In genomic region chr12:83596191-83596954, GRCm38 (mm10) we compare ENCODE assay signal across 8 mouse cellular contexts. TPM values are rescaled to one million over a fixed set of nuclear protein-coding genes. Genes with fewer than 3 reads are reported as not detected.
A peak's percentile ranks its signal among the peaks of the same experiment; 100 is the strongest.
DNase-seq lines count a peak whose midpoint lies in the region; ATAC-seq and TF ChIP-seq lines count a peak whose summit lies in the region.

No protein-coding gene starts in this region.

- peaks cover 71% of the 10 kb centered on the region for H3K4me1 ChIP-seq in E14TG2a.4 (replicated peaks; ENCODE audit: low read depth, low read length)
- peaks cover 22% of the 10 kb centered on the region for H3K4me1 ChIP-seq in forebrain, embryonic 14.5 days (ENCODE audit: control insufficient read depth, insufficient read depth, low read length)
- 0 out of 2 replicates have a peak, but pooled peaks cover 4% of the 10 kb centered on the region for H3K4me1 ChIP-seq in limb, embryonic 14.5 days (ENCODE audit: control insufficient read depth, insufficient read depth, low read length)
- H3K4me1 ChIP-seq in stomach, postnatal 0 days (replicated peaks; ENCODE audit: control insufficient read depth, insufficient read depth), result no peaks in the 10 kb centered on the region

- TF ChIP-seq EP300 in stomach, postnatal 0 days (optimal IDR thresholded peaks at IDR 0.05), result no peak

- H3K36me3 ChIP-seq in E14TG2a.4 (ENCODE audit: insufficient read depth, low read length), result peaks cover 70% of the 10 kb centered on the region
- H3K36me3 ChIP-seq in forebrain, embryonic 14.5 days (ENCODE audit: control insufficient read depth, insufficient read depth, low read length), result peaks cover 32% of the 10 kb centered on the region
- peaks cover 35% of the 10 kb centered on the region for H3K36me3 ChIP-seq in limb, embryonic 14.5 days (ENCODE audit: control insufficient read depth, insufficient read depth, low read length)
- H3K36me3 ChIP-seq in stomach, postnatal 0 days (ENCODE audit: control insufficient read depth, insufficient read depth, low read length), result 0 out of 2 replicates have a peak, but pooled peaks cover 2% of the 10 kb centered on the region

- peak overlapping the region; percentile 86 for H3K4me2 ChIP-seq in forebrain, embryonic 14.5 days (ENCODE audit: low read length)
- peak overlapping the region; percentile 63 for H3K4me2 ChIP-seq in limb, embryonic 14.5 days (replicated peaks; ENCODE audit: low read depth, low read length, severe bottlenecking)
- H3K4me2 ChIP-seq in stomach, postnatal 0 days (replicated peaks; ENCODE audit: low read depth), result peak overlapping the region; percentile 70

- TF ChIP-seq CTCF in gastrocnemius, adult 2 months (IDR thresholded peaks at IDR 0.05), result no peak
- TF ChIP-seq CTCF in E14TG2a.4 (conservative IDR thresholded peaks at IDR 0.05; ENCODE audit: low read length), result no peak
- no peak for TF ChIP-seq CTCF in stomach, postnatal 0 days (IDR thresholded peaks at IDR 0.05; ENCODE audit: low read depth)

- H3K4me3 ChIP-seq in gastrocnemius, adult 2 months, result peak overlapping the region; percentile 95
- peak overlapping the region; percentile 93 for H3K4me3 ChIP-seq in E14TG2a.4 (replicated peaks; ENCODE audit: low read length)
- H3K4me3 ChIP-seq in forebrain, embryonic 14.5 days (ENCODE audit: low read depth, low read length), result peak overlapping the region; percentile 90
- H3K4me3 ChIP-seq in limb, embryonic 14.5 days (replicated peaks; ENCODE audit: low read length), result peak overlapping the region; percentile 75
- peak overlapping the region; percentile 99 for H3K4me3 ChIP-seq in stomach, postnatal 0 days (ENCODE audit: low read depth, low read length)

- no peak for TF ChIP-seq POLR2A in limb, embryonic 14.5 days (IDR thresholded peaks at IDR 0.05; ENCODE audit: borderline replicate concordance, extremely low read depth, insufficient read depth, insufficient read length)

- H3K27me3 ChIP-seq in E14TG2a.4 (ENCODE audit: insufficient read depth, low read length), result no peaks in the 10 kb centered on the region
- no peaks in the 10 kb centered on the region for H3K27me3 ChIP-seq in forebrain, embryonic 14.5 days (replicated peaks; ENCODE audit: control insufficient read depth, insufficient read depth, low read length)
- H3K27me3 ChIP-seq in limb, embryonic 14.5 days (ENCODE audit: control insufficient read depth, insufficient read depth, low read length), result no peaks in the 10 kb centered on the region
- no peaks in the 10 kb centered on the region for H3K27me3 ChIP-seq in stomach, postnatal 0 days (ENCODE audit: control insufficient read depth, insufficient read depth, low read length)

- ATAC-seq in forebrain, embryonic 14.5 days, result no peak; the same call in 1 of the 2 replicates
- no peak; the same call in 1 of the 2 replicates for ATAC-seq in limb, embryonic 14.5 days (ENCODE audit: low FRiP score, low read depth)
- ATAC-seq in stomach, postnatal 0 days (ENCODE audit: low FRiP score, low TSS enrichment), result no peak

- H3K27ac ChIP-seq in gastrocnemius, adult 2 months, result peak overlapping the region; percentile 91
- H3K27ac ChIP-seq in forebrain, embryonic 14.5 days (ENCODE audit: low read depth, low read length), result peak overlapping the region; percentile 95
- peak overlapping the region; percentile 72 for H3K27ac ChIP-seq in limb, embryonic 14.5 days (replicated peaks; ENCODE audit: low read depth, low read length)
- peak overlapping the region; percentile 95 for H3K27ac ChIP-seq in stomach, postnatal 0 days (replicated peaks)

- H3K9ac ChIP-seq in forebrain, embryonic 14.5 days (ENCODE audit: low read length), result peak overlapping the region; percentile 95
- peak overlapping the region; percentile 86 for H3K9ac ChIP-seq in limb, embryonic 14.5 days (ENCODE audit: low read depth, low read length, severe bottlenecking)
- H3K9ac ChIP-seq in stomach, postnatal 0 days (ENCODE audit: low read length), result peak overlapping the region; percentile 98

- WGBS in forebrain, embryonic 14.5 days, result 2% methylated on average over 16 of the region's 20 CpGs
- WGBS in limb, embryonic 14.5 days, result 4% methylated on average over 19 of the region's 20 CpGs
- WGBS in stomach, postnatal 0 days, result 2% methylated on average over 20 of the region's 20 CpGs

- H3K9me3 ChIP-seq in E14TG2a.4 (ENCODE audit: low read length), result no peaks in the 10 kb centered on the region
- H3K9me3 ChIP-seq in forebrain, embryonic 14.5 days (replicated peaks; ENCODE audit: control insufficient read depth, low read length), result no peaks in the 10 kb centered on the region
- H3K9me3 ChIP-seq in limb, embryonic 14.5 days (ENCODE audit: control insufficient read depth, low read length), result no peaks in the 10 kb centered on the region
- H3K9me3 ChIP-seq in stomach, postnatal 0 days (ENCODE audit: control insufficient read depth, low read length), result no peaks in the 10 kb centered on the region

- intact Hi-C loops in gastrocnemius, adult 2 months (cut with DNase I), result loop anchor here (5.0 kb wide), 1 partner anchor 36 kb away; the partner anchor contains the start of gene Rbm25

- DNase-seq in gastrocnemius, adult 2 months, result peak; percentile 24
- no peak for DNase-seq in gastrocnemius, postnatal 25 days
- DNase-seq in forebrain, embryonic 14.5 days (ENCODE audit: low spot score), result peak; percentile 18
- DNase-seq in limb, embryonic 14.5 days (ENCODE audit: low spot score), result no peak
- no peak for DNase-seq in stomach, postnatal 0 days (ENCODE audit: low spot score)
- DNase-seq in cerebellum, postnatal 4 days (ENCODE audit: low spot score in 2 of 2), result no peak
- DNase-seq in adrenal gland, adult 18-20 months (ENCODE audit: low spot score in 2 of 2), result no peak

RNA-seq across cellular contexts. Expression of gene Zfyve1, which starts 0.6 kb away (rescaled TPM):
- total RNA-seq in gastrocnemius, adult 2 months (2021), result 10 to 100 TPM; 19.9 to 24.8 TPM
- 10 to 100 TPM; 12.8 to 20.3 TPM for total RNA-seq in gastrocnemius, postnatal 25 days (2021)
- 22.7 and 27.7 TPM in 2 replicates for polyA plus RNA-seq in forebrain, embryonic 14.5 days (2014; fragmentation: Nextera tagmentation; extraction: Ambion mirVana)
- polyA plus RNA-seq in limb, embryonic 14.5 days (2012; rRNA removed), result 31.5 and 33.8 TPM in 2 replicates
- 17.0 and 17.2 TPM in 2 replicates for polyA plus RNA-seq in limb, embryonic 14.5 days (2014; fragmentation: Nextera tagmentation; extraction: Ambion mirVana)
- 7.6 and 8.2 TPM in 2 replicates for polyA plus RNA-seq in stomach, postnatal 0 days (2015; fragmentation: Nextera tagmentation; extraction: Ambion mirVana)
- total RNA-seq in adrenal gland, adult 18-20 months (2021), result 10 to 100 TPM; 28.7 to 37.1 TPM

RNA-seq across cellular contexts. Expression of gene Rbm25, which starts 34.7 kb away (rescaled TPM):
- 10 to 100 TPM; 43.0 to 52.8 TPM for total RNA-seq in gastrocnemius, adult 2 months (2021)
- 10 to 100 TPM; 40.2 to 48.9 TPM for total RNA-seq in gastrocnemius, postnatal 25 days (2021)
- 164 and 176 TPM in 2 replicates for polyA plus RNA-seq in forebrain, embryonic 14.5 days (2014; fragmentation: Nextera tagmentation; extraction: Ambion mirVana)
- 149 and 178 TPM in 2 replicates for polyA plus RNA-seq in limb, embryonic 14.5 days (2012; rRNA removed)
- 212 and 236 TPM in 2 replicates for polyA plus RNA-seq in limb, embryonic 14.5 days (2014; fragmentation: Nextera tagmentation; extraction: Ambion mirVana)
- polyA plus RNA-seq in stomach, postnatal 0 days (2015; fragmentation: Nextera tagmentation; extraction: Ambion mirVana), result 105 and 115 TPM in 2 replicates
- total RNA-seq in adrenal gland, adult 18-20 months (2021), result 10 to 100 TPM; 76.5 to 89.7 TPM

Comparison
In these comparisons a context has a peak if more than half of its experiments do, and no peak if none do; other contexts are left out.
1. DNase-seq: peak in gastrocnemius, adult 2 months (single experiment) and forebrain, embryonic 14.5 days (single experiment); none in gastrocnemius, postnatal 25 days (single experiment), limb, embryonic 14.5 days (single experiment), stomach, postnatal 0 days (single experiment), cerebellum, postnatal 4 days (0 of 2) and adrenal gland, adult 18-20 months (0 of 2).
2. Peak in every context shown above with its lines, with median percentiles within 50 percentile points of each other: H3K27ac ChIP-seq, H3K4me3 ChIP-seq, H3K4me2 ChIP-seq and H3K9ac ChIP-seq.